Mouse (Mus musculus) ovary, postnatal 10 days (tissue): ENCODE measurements around the gene Ggct.

Source experiments
- DNase-seq: peaks from one replicate; pipeline ENCODE4 v3.0.0; 2022; ENCODE audit warnings: low spot score

The Ggct gene

DNA sequence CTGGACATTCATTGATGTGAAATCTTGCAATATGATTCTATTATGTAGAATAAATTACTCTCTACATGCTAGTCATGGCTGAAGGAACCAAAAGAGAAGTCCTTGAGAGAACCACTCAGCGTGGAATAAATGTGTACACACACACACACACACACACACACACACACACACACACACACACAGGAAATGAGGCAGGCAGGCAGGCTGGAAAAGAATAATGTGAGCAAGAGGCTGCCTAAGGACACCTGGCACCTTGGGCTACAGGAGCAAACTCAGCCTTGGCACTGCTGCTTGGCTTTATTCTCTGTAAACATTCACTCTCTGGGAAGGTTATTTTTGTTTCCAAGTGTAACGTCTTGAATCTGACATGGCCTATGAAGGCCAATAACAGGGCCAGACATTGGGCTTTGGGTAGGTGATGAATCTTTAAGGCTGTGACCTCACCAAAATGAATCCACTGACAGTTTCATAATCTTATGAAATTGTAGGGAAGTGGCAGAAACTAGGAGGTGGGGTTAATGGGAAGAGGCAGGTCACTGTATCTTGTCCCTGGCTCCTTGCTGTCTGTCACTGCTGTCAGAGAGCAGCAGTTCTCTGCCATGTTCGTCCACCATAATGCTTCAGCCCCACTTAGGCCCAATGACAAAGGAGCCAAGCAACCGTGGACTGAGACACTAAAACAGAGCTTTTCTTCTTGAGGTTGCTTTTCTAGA lies 46.4 kb downstream of the Ggct start:
- no peak for DNase-seq

DNA sequence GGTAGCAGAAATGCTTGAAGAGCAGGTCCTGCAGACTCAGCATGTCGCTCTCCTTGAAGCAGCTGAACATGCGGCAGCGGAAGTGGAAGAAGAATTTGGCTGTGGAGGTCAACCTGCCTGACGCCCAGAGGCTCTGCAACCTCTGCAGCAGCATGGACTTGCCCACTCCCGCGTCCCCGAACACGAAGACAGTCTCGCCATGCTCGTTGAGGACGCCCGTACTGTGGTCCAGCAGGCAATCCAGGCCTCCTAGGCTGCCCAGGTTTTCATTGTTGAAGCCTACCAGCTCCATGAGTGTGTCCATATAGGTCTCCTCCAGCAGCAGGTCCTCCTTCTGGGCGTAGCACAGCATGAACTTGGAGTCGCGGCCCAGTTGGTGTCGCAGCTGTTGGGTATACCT lies 48.2 kb downstream of the Ggct start:
- DNase-seq: no peak

DNA sequence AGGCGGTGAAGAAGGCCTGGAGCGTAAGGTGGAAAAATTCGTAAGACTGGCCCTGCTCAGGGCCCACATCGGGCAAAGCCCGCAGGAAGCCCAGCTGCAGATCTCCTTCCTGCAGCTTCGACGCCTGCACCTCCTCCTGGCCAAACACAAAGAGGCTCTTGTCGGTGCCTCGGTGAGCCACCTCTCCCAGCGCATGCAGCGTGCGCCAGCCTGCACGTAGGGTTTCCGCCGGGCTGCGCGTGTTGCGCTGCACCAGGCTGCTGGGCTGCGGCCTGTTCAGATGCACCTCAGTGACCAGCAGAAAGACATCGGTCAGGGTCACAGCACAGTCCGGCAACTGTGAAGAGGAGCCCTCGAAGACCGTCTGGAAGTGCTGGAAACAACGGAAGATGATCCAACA lies 49.0 kb downstream of the Ggct start:
- no peak for DNase-seq

DNA sequence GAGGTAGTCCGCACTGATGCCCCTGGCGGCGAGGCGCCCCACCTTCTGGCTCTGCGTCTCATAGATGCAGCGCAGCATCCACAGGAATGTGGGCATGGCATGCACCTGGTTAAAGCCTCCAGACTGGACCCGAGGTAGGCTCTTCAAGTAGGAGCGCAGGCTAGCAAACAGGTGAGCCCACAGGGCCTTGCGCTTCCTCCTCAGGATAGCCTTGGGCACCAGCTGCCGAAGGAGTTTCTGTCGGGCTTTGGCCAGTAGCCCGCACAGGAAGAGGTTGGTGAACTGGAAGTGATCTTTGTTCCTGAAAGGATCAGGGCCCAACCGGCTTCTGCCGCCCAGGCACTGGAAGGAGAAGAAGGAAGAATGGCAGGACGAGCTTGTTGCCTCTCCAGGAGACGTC lies 49.5 kb downstream of the Ggct start:
- no peak for DNase-seq

DNA sequence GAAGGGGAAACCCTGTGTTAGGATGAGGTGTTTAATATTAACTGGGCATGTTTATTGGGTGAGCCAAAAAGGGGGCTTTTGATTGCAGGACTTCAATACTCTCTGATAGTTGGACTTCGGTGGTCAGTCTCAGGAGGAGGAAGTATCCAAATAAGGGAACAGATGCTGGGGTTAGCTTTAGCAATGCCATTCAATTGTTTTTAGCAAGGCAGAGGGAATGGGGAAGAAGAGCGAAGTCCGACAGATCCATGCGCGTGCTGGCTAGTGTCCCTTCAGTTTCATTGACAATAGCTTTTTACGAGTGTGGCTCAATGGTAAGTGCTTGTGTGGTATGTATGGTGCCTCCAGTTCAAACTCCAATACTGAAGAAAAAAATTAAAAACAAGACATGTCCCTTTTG lies 51.6 kb downstream of the Ggct start:
- no peak for DNase-seq

DNA sequence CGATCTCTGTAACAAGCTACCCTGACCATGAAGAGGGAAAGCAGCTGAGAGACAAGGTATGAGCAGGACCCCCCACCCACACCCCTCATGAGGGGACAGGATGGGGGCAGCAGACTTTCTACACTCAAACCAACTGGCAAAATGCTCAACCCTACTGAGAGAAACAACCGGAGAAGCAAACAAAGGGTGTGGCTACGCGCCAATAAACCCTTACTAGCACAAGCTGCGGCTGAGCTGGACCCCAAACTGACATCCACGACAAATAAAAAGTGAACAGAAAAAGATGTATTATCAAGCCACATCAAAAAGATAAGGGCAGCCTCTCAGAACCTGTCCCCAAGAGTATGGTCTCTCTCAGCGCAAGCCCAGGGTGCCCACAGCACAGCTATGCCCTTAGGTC lies 52.6 kb downstream of the Ggct start:
- DNase-seq: no peak

DNA sequence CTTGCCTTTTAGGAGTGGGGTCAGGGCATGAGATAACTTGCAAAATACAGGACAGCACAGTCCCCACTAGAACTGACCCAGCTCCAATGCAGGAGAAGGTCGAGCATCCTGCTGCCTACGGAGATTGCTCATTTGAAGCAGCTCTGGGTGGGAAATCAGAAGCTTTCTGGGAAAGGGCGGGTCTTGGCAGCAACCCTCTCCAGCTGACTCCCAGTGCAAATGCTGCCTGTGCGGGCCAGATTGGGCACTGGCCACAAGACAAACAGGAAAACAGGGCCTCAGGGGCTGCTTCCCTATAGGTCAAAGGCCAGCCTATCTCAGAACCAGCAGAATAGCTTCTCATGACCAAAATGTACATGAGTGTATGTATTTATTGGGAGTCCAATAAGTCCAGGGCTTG lies 53.1 kb downstream of the Ggct start:
- no peak for DNase-seq

DNA sequence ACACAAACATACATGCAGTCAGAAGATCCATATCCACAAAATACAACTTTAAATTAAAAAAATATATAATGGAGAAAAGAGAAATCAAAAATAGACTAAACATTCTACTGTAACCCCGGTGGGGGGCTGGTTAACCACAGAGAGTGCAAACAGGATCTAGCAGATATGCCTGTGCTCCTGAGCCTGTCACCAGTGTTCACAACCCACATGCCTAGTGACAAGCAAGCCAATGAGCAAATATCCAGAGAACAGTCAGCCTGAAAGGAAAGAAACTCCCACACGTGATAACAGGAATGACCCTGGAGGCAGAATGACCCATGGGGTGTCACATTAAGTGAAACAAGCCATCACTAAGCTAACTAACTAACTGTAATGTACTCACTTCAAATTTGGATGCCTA lies 56.3 kb downstream of the Ggct start:
- DNase-seq: no peak

DNA sequence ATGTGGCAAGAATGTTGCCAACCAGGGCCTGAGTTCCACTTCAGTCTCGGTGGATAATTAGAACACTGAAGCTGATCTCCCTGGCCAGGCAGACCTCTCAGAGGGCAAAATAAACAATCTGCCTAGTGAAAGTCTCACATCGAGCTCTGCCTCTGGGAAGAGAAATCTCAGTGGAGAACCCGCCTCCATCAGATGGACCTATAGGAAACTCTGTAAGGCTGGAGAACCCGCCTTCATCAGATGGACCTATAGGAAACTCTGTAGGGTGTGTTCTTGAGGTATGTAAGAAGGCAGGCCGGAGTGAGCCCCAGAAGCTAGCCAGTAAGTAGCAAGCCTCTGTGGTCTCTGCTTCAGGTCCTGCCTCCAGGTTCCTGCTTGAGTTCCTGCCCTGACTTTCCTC lies 57.8 kb downstream of the Ggct start:
- no peak for DNase-seq

DNA sequence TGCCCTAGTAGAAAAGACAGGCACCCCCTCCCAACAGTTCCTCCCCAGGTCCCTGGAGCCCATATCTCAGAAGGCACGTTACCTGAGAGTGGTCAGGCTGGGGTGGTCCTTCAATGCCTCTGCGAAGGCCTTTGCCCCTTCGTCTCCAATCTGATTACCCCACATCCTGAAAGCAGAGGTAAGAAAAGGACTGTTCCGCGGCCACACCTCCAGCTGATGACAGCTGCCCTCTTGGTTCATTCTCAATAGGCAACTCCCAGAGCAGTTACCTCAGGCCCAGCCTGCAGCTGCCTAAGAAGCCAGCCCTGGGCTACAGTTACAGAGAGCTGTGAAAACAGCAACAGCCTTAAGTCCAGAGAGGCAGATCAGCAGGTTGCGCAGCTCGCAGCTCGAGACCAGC lies 58.4 kb downstream of the Ggct start:
- DNase-seq: no peak

DNA sequence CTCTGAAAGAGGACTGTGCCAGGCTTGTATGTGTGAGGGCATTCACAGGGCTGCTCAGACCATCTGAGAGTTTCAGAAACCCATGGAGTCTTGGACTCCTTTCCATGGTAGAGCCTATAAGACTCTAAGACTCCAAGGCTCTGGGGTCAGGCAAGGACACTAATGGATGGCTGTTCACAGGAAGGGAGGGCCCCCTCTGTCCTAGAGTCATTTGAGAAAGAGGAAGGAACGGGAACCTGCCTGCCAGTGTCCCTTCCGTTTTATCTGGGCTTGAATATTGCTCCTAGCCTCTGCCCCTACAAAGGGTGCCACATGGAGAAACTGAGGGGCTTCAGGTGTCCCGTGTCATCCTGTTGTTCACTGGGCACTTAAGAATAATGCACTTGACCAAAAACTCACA lies 58.9 kb downstream of the Ggct start:
- no peak for DNase-seq

DNA sequence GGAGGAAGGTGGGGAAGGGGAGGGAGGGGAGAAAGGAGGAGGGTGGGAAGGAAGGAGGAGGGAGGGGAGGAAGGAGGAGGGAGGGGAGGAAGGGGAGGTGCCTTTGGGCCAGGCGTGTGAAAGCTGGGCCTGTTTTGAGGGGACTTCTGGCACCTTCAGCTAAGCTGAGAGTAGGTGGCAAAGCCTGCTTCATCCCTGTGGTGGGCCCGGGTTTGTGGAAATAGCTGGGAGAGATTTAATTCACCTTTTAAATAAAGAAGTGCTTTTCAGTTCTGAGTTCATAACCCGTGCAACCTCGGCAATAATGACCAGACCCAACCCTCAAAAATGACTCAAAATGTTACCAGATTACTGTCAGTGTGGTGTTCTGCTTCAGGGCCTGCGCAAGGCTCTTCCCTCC lies 59.5 kb downstream of the Ggct start:
- no peak for DNase-seq
